Comparison of ENCODE assay signal across 30 mouse cellular contexts in genomic region chr6:134238455-134238854, GRCm38 (mm10).
DNase-seq lines count a peak whose midpoint lies in the region; ATAC-seq and TF ChIP-seq lines count a peak whose summit lies in the region.
"Had no signal": no experiment of that assay in that cellular context is flagged by ENCODE, and none has a peak within 500 bp of the region (broad histone marks: within the 10 kb centered on the region; RNA-seq: fewer than 3 reads in every experiment).

No protein-coding gene starts in this region.

- WGBS in heart, embryonic 11.5 days (ENCODE audit: insufficient replicate concordance) = 63% methylated on average over 9 of the region's 9 CpGs
- 46% methylated on average over 9 of the region's 9 CpGs for WGBS in heart, embryonic 14.5 days
- 38% methylated on average over 9 of the region's 9 CpGs for WGBS in heart, postnatal 0 days

- no peaks in the 10 kb centered on the region for H3K27me3 ChIP-seq in heart, embryonic 11.5 days (ENCODE audit: control insufficient read depth, insufficient read depth, low read length)
- no peaks in the 10 kb centered on the region for H3K27me3 ChIP-seq in heart, embryonic 14.5 days (ENCODE audit: control insufficient read depth, insufficient read depth, low read length)
- no peaks in the 10 kb centered on the region for H3K27me3 ChIP-seq in heart, postnatal 0 days (ENCODE audit: control insufficient read depth, insufficient read depth, low read length)
- H3K27me3 ChIP-seq: CH12.LX; embryonic facial prominence, embryonic 12.5 days; embryonic facial prominence, embryonic 15.5 days; hindbrain, embryonic 13.5 days; Patski had no signal

- no peak overlapping the region for H3K9ac ChIP-seq in heart, embryonic 11.5 days (ENCODE audit: low read depth, low read length)
- no peak overlapping the region for H3K9ac ChIP-seq in heart, embryonic 14.5 days (ENCODE audit: low read length)
- no peak overlapping the region for H3K9ac ChIP-seq in heart, postnatal 0 days (replicated peaks; ENCODE audit: low read depth, low read length)
- H3K9ac ChIP-seq: embryonic facial prominence, embryonic 12.5 days; embryonic facial prominence, embryonic 15.5 days; forebrain, postnatal 0 days; hindbrain, embryonic 13.5 days had no signal

- intact Hi-C loops in heart, postnatal 25 days (cut with DNase I) = no loop called here

- H3K36me3 ChIP-seq in heart, embryonic 11.5 days (ENCODE audit: control insufficient read depth, insufficient read depth, low read length) = peaks cover 14% of the 10 kb centered on the region
- peaks cover 29% of the 10 kb centered on the region for H3K36me3 ChIP-seq in heart, embryonic 14.5 days (ENCODE audit: control insufficient read depth, insufficient read depth, low read length)
- peaks cover 18% of the 10 kb centered on the region for H3K36me3 ChIP-seq in heart, postnatal 0 days (replicated peaks; ENCODE audit: control insufficient read depth, insufficient read depth, low read length)

- H3K27ac ChIP-seq in heart, embryonic 11.5 days (ENCODE audit: low read depth, low read length) = peak overlapping the region; percentile 54; the same call in 1 of the 2 replicates
- H3K27ac ChIP-seq in heart, embryonic 14.5 days (replicated peaks in 1 of 2; ENCODE audit: control insufficient read depth in 1 of 2, insufficient read depth in 1 of 2, low read depth in 2 of 2, low read length in 2 of 2) = peak overlapping the region; percentile 43 to 52
- H3K27ac ChIP-seq in heart, postnatal 0 days (ENCODE audit: low read depth) = peak overlapping the region; percentile 18
- H3K27ac ChIP-seq: embryonic facial prominence, embryonic 12.5 days; embryonic facial prominence, embryonic 15.5 days; gastrocnemius, adult 2 months; heart, adult 2 months; hindbrain, embryonic 10.5 days; hindbrain, embryonic 13.5 days had no signal

- DNase-seq in heart, adult 11 months = no peak
- DNase-seq in heart, adult 18-20 months = no peak
- no peak for DNase-seq in heart, postnatal 0 days (ENCODE audit: low spot score)
- no peak for DNase-seq in heart, postnatal 25 days (ENCODE audit: low spot score)
- no peak for DNase-seq in embryo, embryonic 10.5 days (ENCODE audit: low spot score)
- DNase-seq: adrenal gland, postnatal 10 days; adrenal gland, postnatal 36 days; B cell, adult 2 months; cerebellum, adult 18-20 months; cerebellum, adult 9-10 months; cerebellum, postnatal 14 days; forebrain, postnatal 0 days; gastrocnemius, adult 2 months; gastrocnemius, postnatal 14 days; heart, adult 2 months; kidney, adult 18-20 months; kidney, adult 9 months had no signal

- no peak overlapping the region for H3K4me3 ChIP-seq in heart, embryonic 11.5 days (ENCODE audit: low read depth, low read length)
- H3K4me3 ChIP-seq in heart, embryonic 14.5 days (ENCODE audit: control insufficient read depth in 1 of 2, insufficient read depth in 1 of 2, low read depth in 1 of 2, low read length in 2 of 2) = no peak overlapping the region
- no peak overlapping the region for H3K4me3 ChIP-seq in heart, postnatal 0 days (ENCODE audit: low read depth, low read length)
- H3K4me3 ChIP-seq: embryonic facial prominence, embryonic 12.5 days; embryonic facial prominence, embryonic 15.5 days; gastrocnemius, adult 2 months; heart, adult 2 months; hindbrain, embryonic 10.5 days; hindbrain, embryonic 13.5 days had no signal

- TF ChIP-seq CTCF in heart, postnatal 0 days (IDR thresholded peaks at IDR 0.05; ENCODE audit: low read depth) = no peak

- no peak for TF ChIP-seq EP300 in heart, postnatal 0 days (IDR thresholded peaks at IDR 0.05; ENCODE audit: low read depth)

- H3K4me1 ChIP-seq in heart, embryonic 11.5 days (ENCODE audit: control insufficient read depth, insufficient read depth, low read length) = peaks cover 18% of the 10 kb centered on the region
- peaks cover 21 to 39% of the 10 kb centered on the region in 2 experiments for H3K4me1 ChIP-seq in heart, embryonic 14.5 days (ENCODE audit: control insufficient read depth in 2 of 2, insufficient read depth in 2 of 2, low read length in 2 of 2)
- H3K4me1 ChIP-seq in heart, postnatal 0 days (ENCODE audit: control insufficient read depth, insufficient read depth) = peaks cover 24% of the 10 kb centered on the region; the same call in 1 of the 2 replicates
- H3K4me1 ChIP-seq: embryonic facial prominence, embryonic 12.5 days; embryonic facial prominence, embryonic 15.5 days; hindbrain, embryonic 13.5 days had no signal

- no peaks in the 10 kb centered on the region; the same call in 1 of the 2 replicates for H3K9me3 ChIP-seq in heart, embryonic 11.5 days (replicated peaks; ENCODE audit: control insufficient read depth, low read length)
- H3K9me3 ChIP-seq in heart, embryonic 14.5 days (ENCODE audit: control insufficient read depth, low read length) = no peaks in the 10 kb centered on the region; the same call in 1 of the 2 replicates
- H3K9me3 ChIP-seq in heart, postnatal 0 days (replicated peaks; ENCODE audit: control insufficient read depth, low read length) = no peaks in the 10 kb centered on the region
- H3K9me3 ChIP-seq: embryonic facial prominence, embryonic 15.5 days; G1E had no signal

- no peak overlapping the region for H3K4me2 ChIP-seq in heart, embryonic 11.5 days
- H3K4me2 ChIP-seq in heart, embryonic 14.5 days (ENCODE audit: low read length) = no peak overlapping the region
- H3K4me2 ChIP-seq in heart, postnatal 0 days (ENCODE audit: low read depth, low read length) = no peak overlapping the region
- H3K4me2 ChIP-seq: embryonic facial prominence, embryonic 12.5 days; embryonic facial prominence, embryonic 15.5 days; hindbrain, embryonic 13.5 days had no signal

- ATAC-seq in heart, embryonic 11.5 days (replicated peaks; ENCODE audit: insufficient number of reproducible peaks, low FRiP score, low TSS enrichment) = no peak
- no peak for ATAC-seq in heart, embryonic 14.5 days (ENCODE audit: insufficient number of reproducible peaks, insufficient read depth, low FRiP score, low read depth)
- ATAC-seq in heart, postnatal 0 days (ENCODE audit: insufficient read depth, low read depth) = peak; percentile 65; the same call in 1 of the 2 replicates
- ATAC-seq: forebrain, embryonic 14.5 days; forebrain, postnatal 0 days; hindbrain, embryonic 16.5 days; inflammation-experienced regulatory T-cells, adult 6 months; intestine, embryonic 16.5 days; Patski had no signal
